Mouse (Mus musculus) adrenal gland, postnatal 36 days (tissue): ENCODE data around the gene Iqgap3. TPM values are rescaled to one million over a fixed set of nuclear protein-coding genes. Genes with fewer than 3 reads are reported as not detected.

Source experiments
- DNase-seq, 2 experiments: peaks; one replicate each; pipeline ENCODE4 v3.0.0; 2021; ENCODE audit warnings: mixed read lengths in 1 of 2
- total RNA-seq, 2 experiments: library from RNA; stranded (reverse); gene quantifications; 2 replicates each; pipeline ENCODE4 v1.2.3; 2021

Iqgap3 gene
- total RNA-seq, 2 experiments from 2014 or later, result 2.1 to 2.2 TPM

DNA sequence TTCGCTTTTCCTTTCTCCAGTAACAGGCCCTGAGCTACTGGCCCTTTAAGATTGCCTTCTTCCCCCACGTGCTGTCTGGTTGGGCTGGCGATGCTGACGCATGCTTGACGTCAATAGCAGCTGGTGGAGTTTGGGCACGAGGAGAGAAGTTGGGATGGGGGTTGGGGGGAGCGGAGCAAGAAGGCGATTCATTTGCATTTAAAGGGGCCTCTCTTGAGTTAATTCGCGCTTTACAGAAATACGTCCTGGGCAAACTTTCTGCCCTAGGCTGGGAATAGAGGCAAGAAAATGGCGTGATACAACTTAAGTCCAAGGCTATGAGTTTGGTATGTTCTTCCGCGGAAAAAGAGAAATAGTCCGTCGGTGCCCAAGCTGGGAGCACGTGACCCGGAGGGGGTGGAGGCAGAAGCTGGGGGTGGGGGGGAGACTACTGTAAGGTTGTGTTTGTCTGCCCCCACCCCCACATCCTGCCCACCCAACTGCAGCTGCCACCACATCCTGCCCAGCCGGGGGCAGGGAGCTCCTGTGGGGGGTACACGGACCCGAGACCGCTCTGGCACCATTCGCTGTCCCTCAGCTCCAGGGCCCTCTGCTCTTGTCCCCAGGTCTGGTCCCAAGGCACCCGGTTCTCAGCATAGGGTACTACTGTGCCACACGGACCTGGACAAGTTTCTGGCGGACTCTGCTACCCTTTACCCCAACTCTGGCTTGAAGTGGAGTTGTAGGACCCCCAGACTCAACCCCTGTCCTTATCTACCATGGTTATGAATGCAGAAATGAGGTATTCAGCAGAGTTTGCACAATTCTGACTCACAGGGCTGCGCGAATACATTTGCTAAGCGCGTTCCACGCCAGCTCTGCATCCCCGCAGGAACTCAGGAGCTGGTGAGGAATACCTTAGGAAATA is 56.8 kb downstream of the Iqgap3 start:
- DNase-seq, result peak; percentile 96

DNA sequence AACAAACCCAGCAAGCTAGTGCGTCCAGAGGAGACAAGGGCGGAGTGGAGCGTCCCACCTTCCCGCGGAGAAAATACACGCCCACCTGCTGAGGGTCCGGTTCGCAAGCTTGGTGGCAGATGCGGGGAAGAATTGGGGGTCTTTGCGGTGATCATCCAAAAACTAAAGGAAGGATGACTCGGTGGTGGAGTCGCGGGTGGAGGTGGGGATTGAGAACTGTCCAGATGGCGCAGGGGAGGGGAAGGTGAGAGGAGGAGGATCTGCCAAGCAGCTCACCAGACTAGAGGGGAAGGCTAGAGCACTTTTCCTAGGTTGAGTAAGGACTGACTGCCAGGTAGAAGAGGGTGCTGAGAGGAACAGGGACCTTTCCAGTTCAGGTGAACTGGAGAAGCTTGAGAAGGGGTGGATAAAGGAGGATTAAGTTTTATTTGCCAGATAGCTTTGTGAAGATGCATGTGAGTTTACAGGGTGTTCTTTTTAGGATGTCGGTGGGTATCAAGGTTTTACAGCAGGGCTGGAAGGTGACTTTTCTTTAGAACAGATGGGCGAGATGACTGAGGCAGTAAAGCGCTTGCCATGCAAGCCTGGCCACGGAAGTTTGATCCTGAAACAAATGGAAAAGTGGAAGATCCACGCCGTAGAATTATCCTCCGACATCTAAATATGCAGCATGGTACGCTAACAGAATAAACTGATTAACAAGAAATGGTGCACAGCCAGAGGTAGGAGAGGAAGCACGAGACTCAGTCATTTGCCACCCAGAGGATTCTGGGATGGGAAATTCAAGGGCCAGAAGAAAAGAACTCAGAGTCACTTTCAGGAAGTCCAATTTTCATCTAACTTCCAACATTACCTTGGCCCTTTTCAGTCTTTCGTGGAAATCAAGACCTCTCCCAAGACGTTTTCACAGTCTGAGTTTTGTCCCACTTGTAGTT is 57.7 kb downstream of the Iqgap3 start:
- no peak for DNase-seq

GRCm38 (mm10) chr3:88140178-88140902 is 58.6 kb downstream of the Iqgap3 start:
- DNase-seq, result no peak

DNA sequence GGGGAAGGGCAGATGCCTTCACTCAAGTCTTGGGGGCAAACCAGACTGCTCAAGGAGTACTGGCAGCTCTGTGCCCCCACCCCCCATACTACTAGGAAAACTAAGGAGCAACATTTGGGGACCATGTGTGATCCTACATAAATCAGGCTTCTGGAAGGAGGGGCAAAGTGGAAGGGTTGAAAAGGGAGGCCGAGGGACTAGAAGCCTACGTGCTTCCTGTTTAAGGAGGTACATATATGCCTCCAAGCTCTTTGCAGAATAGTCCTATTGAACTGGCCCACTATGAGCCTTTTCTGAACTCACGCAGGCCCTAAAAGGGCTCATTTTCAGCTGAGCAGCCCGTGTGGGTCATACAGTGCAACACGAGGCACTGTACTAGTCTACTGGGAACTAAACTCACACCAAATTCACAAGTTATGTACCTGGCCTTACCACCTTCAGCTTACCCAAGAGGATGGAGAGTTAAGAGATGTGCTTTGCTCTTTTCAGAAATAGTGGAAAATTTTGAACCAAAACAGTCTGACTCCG is 59.2 kb downstream of the Iqgap3 start:
- DNase-seq, result no peak

DNA sequence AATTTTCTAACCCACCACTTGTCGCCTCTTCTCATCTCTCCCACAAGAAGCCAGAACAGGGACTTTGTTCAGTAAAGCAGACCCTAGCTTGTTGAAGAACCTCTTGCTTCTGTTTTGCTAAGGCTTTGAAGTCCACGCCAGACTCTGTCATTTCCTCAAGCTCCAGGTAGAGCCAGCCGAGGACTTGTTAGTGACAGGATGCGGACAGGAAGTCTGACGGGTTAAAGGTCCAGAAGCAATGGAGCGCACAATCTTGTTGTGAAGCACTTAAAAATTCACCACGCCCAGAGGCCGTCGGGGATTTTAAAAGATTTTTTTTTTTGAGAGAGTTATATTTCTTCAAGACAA is 59.6 kb downstream of the Iqgap3 start:
- no peak for DNase-seq

- peak; percentile 96 to 99 for DNase-seq
Observed at GRCm38 (mm10) chr3:88141787-88142523, 60.2 kb downstream of the Iqgap3 start, which contains the start of gene Mef2d. TSS of gene Mef2d (plus strand) at chr3:88142372.

- peak; percentile 71 to 82 for DNase-seq
Observed at GRCm38 (mm10) chr3:88142546-88142915, 60.8 kb downstream of the Iqgap3 start.

DNA sequence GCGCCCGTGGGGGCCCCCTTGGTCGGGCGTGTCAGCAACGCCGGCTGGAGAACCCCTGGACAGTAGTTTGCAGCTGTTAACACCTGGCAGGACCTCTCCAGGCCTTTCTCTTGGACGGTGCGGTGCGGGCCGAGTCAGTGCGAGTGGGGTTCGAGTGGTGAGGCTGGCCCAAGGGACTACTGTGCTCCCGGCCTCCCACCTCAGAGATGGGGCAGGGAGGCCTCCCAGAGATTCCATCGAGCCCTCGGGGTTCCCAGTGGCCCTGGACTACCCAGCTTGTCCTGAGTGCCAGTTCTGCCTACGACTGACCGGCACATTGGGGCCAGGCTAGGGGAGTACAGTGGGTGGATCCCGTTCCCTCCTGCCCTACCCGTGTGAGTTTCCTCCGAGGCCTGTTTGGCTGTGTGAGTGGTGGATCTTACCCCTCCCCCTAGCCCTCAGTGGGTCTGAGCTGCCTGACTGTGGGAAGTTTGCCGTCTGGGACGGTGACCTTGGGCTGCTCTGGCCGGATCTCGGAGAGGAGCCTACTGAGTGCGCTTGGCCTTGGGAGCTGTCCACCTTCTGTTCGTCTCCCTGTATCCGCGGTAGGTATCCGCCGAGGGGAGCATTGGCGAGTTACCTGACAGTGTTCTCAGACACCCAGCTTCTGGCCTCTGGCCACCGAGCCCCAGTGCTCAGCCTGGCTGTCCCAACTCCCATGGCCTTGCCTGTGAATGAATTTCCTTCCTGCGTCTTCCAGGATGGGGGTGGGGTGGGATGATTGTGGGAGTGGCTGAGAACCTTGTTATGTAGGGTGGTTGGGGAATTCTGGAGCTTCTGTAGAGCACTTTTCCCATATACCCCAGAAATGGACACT is 61.4 kb downstream of the Iqgap3 start:
- peak; percentile 80 to 87 for DNase-seq

- peak; percentile 48 to 60 for DNase-seq
Observed at GRCm38 (mm10) chr3:88143961-88144486, 62.3 kb downstream of the Iqgap3 start.

GRCm38 (mm10) chr3:88144648-88145410 is 63.1 kb downstream of the Iqgap3 start:
- DNase-seq, result peak in 1 of 2 experiments; percentile 55

- peak; percentile 72 to 77 for DNase-seq
Observed at GRCm38 (mm10) chr3:88145411-88145782, 63.6 kb downstream of the Iqgap3 start.

DNA sequence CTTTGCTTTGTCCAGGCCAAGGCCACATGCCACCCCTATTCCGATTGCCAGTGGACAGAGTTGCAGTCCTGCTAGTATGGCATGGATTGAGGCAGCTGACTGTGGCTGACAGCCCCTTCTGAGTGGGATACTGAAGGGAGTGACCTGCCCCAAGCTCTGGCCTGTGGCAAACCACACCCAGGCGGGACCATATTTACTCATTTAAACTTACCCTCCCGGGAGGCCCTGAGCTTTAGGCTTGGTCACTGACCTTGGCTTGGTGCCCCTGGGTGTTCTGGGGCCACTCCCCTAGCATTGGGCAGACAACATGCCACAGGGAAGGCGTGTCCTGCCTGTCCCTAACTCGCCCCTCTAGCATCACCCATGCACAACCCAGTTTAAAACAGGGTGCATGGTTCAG is 64.2 kb downstream of the Iqgap3 start:
- peak; percentile 86 to 87 for DNase-seq

- no peak for DNase-seq
Observed at GRCm38 (mm10) chr3:88146376-88147112, 64.8 kb downstream of the Iqgap3 start.

DNA sequence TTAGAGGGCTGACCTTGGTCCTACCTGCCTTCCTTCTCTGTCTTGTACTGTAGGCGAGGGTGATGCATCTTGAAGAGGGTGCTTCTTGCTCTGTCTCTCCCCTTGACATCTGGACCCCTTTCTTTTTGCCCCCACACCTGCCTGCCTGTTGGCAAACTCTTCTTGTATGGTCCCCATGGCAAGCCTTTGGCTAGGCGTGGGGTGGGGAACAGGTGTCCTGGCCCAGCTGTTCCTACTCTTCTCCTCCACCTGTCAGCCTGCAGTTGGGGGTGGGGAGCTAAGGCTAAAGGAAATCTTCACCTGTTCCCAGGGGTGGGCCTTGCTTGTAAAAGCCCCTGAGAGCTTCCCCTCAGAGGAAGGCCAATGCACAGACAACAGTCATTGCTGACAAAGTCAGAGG is 65.7 kb downstream of the Iqgap3 start:
- no peak for DNase-seq

- no peak for DNase-seq
Observed at GRCm38 (mm10) chr3:88147866-88148265, 66.1 kb downstream of the Iqgap3 start.

- no peak for DNase-seq
Observed at GRCm38 (mm10) chr3:88148354-88148753, 66.6 kb downstream of the Iqgap3 start.

DNA sequence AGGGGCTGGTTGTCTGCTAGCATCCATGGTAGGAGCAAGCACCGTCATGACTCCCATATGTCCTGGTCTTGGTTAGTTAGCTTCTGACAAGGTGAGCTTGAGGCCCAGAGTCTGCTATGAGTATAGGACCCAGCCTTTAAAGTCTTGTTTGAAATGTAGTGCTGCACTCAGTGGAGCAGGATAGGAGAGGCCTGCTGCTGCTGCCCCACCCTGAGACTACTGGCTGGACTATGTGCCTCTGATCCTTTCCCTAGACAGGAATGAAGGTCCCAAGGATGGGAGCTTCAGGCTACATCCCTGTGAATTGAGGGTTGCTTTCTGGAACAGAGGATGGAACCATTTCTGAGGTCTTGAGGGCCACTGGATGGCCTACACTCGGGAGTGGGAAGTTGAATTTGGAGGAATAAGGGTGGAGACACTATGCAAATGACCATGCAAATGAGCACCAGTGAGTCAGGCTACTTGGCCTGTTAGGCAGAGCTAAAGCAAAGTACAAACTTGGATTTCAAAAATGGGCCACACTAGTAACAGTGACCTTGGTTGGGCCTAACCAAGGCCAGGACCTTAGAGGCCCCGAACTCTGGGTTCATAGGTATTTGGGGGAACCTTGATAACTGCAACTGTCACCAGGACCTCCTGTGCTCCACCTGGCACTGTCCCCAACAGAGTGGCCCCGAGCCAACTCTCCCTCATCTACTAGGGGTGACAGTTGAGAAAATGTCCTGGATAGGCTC is 67.2 kb downstream of the Iqgap3 start:
- peak; percentile 87 to 88 for DNase-seq

DNA sequence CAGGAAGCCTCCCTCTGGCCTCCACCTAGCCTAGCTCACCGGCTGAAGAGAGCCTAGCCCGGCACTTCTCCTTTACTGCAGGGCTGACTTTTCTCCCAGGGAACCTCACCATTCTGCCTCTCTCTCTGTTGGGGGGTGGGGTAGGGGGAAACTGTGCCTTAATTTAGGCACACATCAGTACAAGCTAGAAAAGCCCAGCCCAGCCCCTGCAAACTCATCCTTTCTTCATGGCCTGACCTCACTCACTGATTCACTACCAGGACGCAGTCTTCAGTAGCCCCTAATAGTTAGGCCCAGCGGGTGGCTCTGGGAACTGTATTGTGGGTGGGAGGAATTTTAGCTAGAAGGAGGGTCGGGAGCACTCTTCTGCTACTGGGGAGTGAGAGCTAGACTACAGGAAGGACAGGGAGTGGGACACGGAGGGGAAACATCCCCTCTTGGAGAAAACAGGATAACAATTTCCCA is 67.8 kb downstream of the Iqgap3 start:
- no peak for DNase-seq
